Mouse (Mus musculus) bone marrow macrophage, adult 2 months (primary cell): ENCODE data around the gene Oas3.

Source experiments
- CTCF ChIP-seq: IDR thresholded peaks from 2 replicates; pipeline ENCODE4 v1.5.1; 2012; ENCODE audit warnings: low read depth, mild to moderate bottlenecking, low read length, moderate library complexity
- POLR2A ChIP-seq: IDR thresholded peaks from 2 replicates; pipeline ENCODE4 v1.6.1; 2012; ENCODE audit warnings: mild to moderate bottlenecking, low read depth, low read length, borderline replicate concordance

- TF ChIP-seq POLR2A (no peak), CTCF (no peak)
Measured at GRCm38 (mm10) chr5:120782446-120782845, 5.0 kb upstream of the Oas3 start.
